Mouse (Mus musculus) gastrocnemius, postnatal 25 days (tissue): ENCODE results near the gene 4931409K22Rik. TPM values are rescaled to one million over a fixed set of nuclear protein-coding genes. Genes with fewer than 3 reads are reported as not detected.

Experiments
- DNase-seq: peaks from one replicate; pipeline ENCODE4 v3.0.0; 2022
- microRNA-seq, 2 experiments: library from miRNA; unstranded; fragments of <30 nt; microRNA quantifications; one replicate each; pipeline ENCODE4 v1.2.0; 2021; ENCODE audit warnings: borderline replicate concordance in 2 of 2
- total RNA-seq, 2 experiments: library from RNA; stranded (reverse); gene quantifications; 1 replicate in 1 of 2; 2 replicates in 1 of 2; pipeline ENCODE4 v1.2.3; 2021

4931409K22Rik gene
- total RNA-seq, 2 experiments from 2014 or later, result not detected

- peak; percentile 3 for DNase-seq
These were observed 59.1 kb downstream of the 4931409K22Rik start for GRCm38 (mm10) chr5:24497526-24497925.

- no peak for DNase-seq
These were observed 59.9 kb downstream of the 4931409K22Rik start for GRCm38 (mm10) chr5:24496756-24497155.

GRCm38 (mm10) chr5:24495019-24495418 lies 61.6 kb downstream of the 4931409K22Rik start:
- no peak for DNase-seq

Small RNA genes within 50 kb of the gene (microRNA-seq; reads per million reads assigned to microRNA genes)
- 217 to 267 reads per million in 2 experiments for gene Mir671

Other genes starting within 250 kb of the 4931409K22Rik start
- gene Kcnh2, start 205.2 kb downstream of the 4931409K22Rik start, total RNA-seq, result 1 to 10 TPM; 2.1 to 3.7 TPM
- gene Nos3, start 192.0 kb downstream of the 4931409K22Rik start, total RNA-seq, result 1 to 10 TPM; 5.6 to 7.7 TPM
- under 1 TPM; 0.10 to 0.19 TPM for gene Atg9b, start 164.7 kb downstream of the 4931409K22Rik start, total RNA-seq
- 10 to 100 TPM; 33.1 to 40.2 TPM for gene Abcb8, start 163.1 kb downstream of the 4931409K22Rik start, total RNA-seq
- gene Asic3, start 143.4 kb downstream of the 4931409K22Rik start, total RNA-seq, result under 1 TPM in 1 of 2 experiments, not detected in 1; 0.19 TPM
- gene Cdk5, start 133.3 kb downstream of the 4931409K22Rik start, total RNA-seq, result 10 to 100 TPM; 11.7 to 13.7 TPM
- 10 to 100 TPM; 17.9 to 19.9 TPM for gene Slc4a2, start 133.0 kb downstream of the 4931409K22Rik start, total RNA-seq
- 100 to 1,000 TPM; 169 to 176 TPM for gene Fastk, start 111.5 kb downstream of the 4931409K22Rik start, total RNA-seq
- 10 to 100 TPM; 17.2 to 18.9 TPM for gene Tmub1, start 109.0 kb downstream of the 4931409K22Rik start, total RNA-seq
- 10 to 100 TPM; 52.4 to 56.0 TPM for gene Agap3, start 104.6 kb downstream of the 4931409K22Rik start, total RNA-seq
- gene Gbx1, start 29.6 kb downstream of the 4931409K22Rik start, total RNA-seq, result not detected
- gene Asb10, start 15.8 kb downstream of the 4931409K22Rik start, total RNA-seq, result 10 to 100 TPM; 33.2 to 66.7 TPM
- gene Abcf2, start 20.7 kb upstream of the 4931409K22Rik start, total RNA-seq, result 10 to 100 TPM; 88.0 to 97.0 TPM
- 1 to 10 TPM; 8.0 to 10.0 TPM for gene Chpf2, start 29.9 kb upstream of the 4931409K22Rik start, total RNA-seq
- 100 to 1,000 TPM; 125 to 163 TPM for gene Smarcd3, start 67.6 kb upstream of the 4931409K22Rik start, total RNA-seq
- 10 to 100 TPM; 21.9 to 23.0 TPM for gene Nub1, start 128.7 kb upstream of the 4931409K22Rik start, total RNA-seq
- not detected for gene Wdr86, start 173.9 kb upstream of the 4931409K22Rik start, total RNA-seq
- gene Crygn, start 201.2 kb upstream of the 4931409K22Rik start, total RNA-seq, result not detected